ENCODE assay signal across 8 mouse cellular contexts in genomic region chr9:65460732-65461442, GRCm38 (mm10). TPM values are rescaled to one million over a fixed set of nuclear protein-coding genes. Genes with fewer than 3 reads are reported as not detected.
DNase-seq lines count a peak whose midpoint lies in the region; ATAC-seq and TF ChIP-seq lines count a peak whose summit lies in the region.

Spg21 (plus strand) TSS chr9:65460947.

- WGBS in forebrain, embryonic 12.5 days: under 1% methylated on average over 53 of the region's 53 CpGs
- WGBS in heart, postnatal 0 days: under 1% methylated on average over 53 of the region's 53 CpGs
- under 1% methylated on average over 53 of the region's 53 CpGs for WGBS in liver, embryonic 16.5 days (ENCODE audit: insufficient replicate concordance)
- 0% methylated on average over 52 of the region's 53 CpGs for WGBS in neural tube, embryonic 13.5 days

- in situ Hi-C loops in CH12.LX (cut with MboI; ENCODE audit: low pct_ligation_motif_present, low pct_unique_long_range_greater_than_20kb, low sequenced_read_pairs): no loop called here

- peaks cover 5 to 21% of the 10 kb centered on the region in 2 experiments for H3K4me1 ChIP-seq in CH12.LX (ENCODE audit: control insufficient read depth in 1 of 2, insufficient read depth in 2 of 2)
- H3K4me1 ChIP-seq in forebrain, embryonic 12.5 days: peaks cover 23% of the 10 kb centered on the region
- H3K4me1 ChIP-seq in heart, postnatal 0 days (ENCODE audit: control insufficient read depth, insufficient read depth): peaks cover 15% of the 10 kb centered on the region
- H3K4me1 ChIP-seq in liver, embryonic 16.5 days (ENCODE audit: control insufficient read depth, low read depth, low read length): peaks cover 23% of the 10 kb centered on the region
- H3K4me1 ChIP-seq in neural tube, embryonic 13.5 days (replicated peaks): peaks cover 30% of the 10 kb centered on the region
- H3K4me1 ChIP-seq in testis, adult 2 months (ENCODE audit: control insufficient read depth, insufficient read depth, low read length): peaks cover 11% of the 10 kb centered on the region

- peaks cover 10% of the 10 kb centered on the region for H3K79me2 ChIP-seq in CH12.LX (replicated peaks; ENCODE audit: control insufficient read depth, extremely low read depth, insufficient read depth, poor library complexity, severe bottlenecking)

- H3K36me3 ChIP-seq in CH12.LX (replicated peaks in 1 of 2; ENCODE audit: control insufficient read depth in 1 of 2, insufficient read depth in 1 of 2, low read length in 1 of 2): peaks cover 8 to 22% of the 10 kb centered on the region in 2 experiments
- peaks cover 8% of the 10 kb centered on the region for H3K36me3 ChIP-seq in forebrain, embryonic 12.5 days (replicated peaks)
- peaks cover under 1% of the 10 kb centered on the region; the same call in 1 of the 2 replicates for H3K36me3 ChIP-seq in heart, postnatal 0 days (replicated peaks; ENCODE audit: control insufficient read depth, insufficient read depth, low read length)
- H3K36me3 ChIP-seq in liver, embryonic 16.5 days (ENCODE audit: control insufficient read depth, insufficient read depth): peaks cover 3% of the 10 kb centered on the region; the same call in 1 of the 2 replicates
- H3K36me3 ChIP-seq in neural tube, embryonic 13.5 days: peaks cover 9% of the 10 kb centered on the region
- no peaks in the 10 kb centered on the region for H3K36me3 ChIP-seq in testis, adult 2 months (ENCODE audit: control insufficient read depth, insufficient read depth, low read length)

- dilution Hi-C loops in CH12.LX (cut with MboI; ENCODE audit: extremely low pct_ligation_motif_present, extremely low pct_unique_long_range_greater_than_20kb, low sequenced_read_pairs): no loop called here

- DNase-seq in CH12.LX (ENCODE audit: extremely low read depth): peak; percentile 89
- DNase-seq in c-Kit-positive CD71-positive TER-119-negative erythroid progenitor cells, embryonic 14.5 days (ENCODE audit: low read depth): peak; percentile 83
- peak; percentile 88 for DNase-seq in heart, postnatal 0 days (ENCODE audit: low spot score)
- DNase-seq in kidney, postnatal 4 days: peak; percentile 99

- no peaks in the 10 kb centered on the region for H3K27me3 ChIP-seq in CH12.LX (replicated peaks)
- H3K27me3 ChIP-seq in forebrain, embryonic 12.5 days: no peaks in the 10 kb centered on the region
- no peaks in the 10 kb centered on the region for H3K27me3 ChIP-seq in heart, postnatal 0 days (ENCODE audit: control insufficient read depth, insufficient read depth, low read length)
- no peaks in the 10 kb centered on the region for H3K27me3 ChIP-seq in liver, embryonic 16.5 days (ENCODE audit: control insufficient read depth, insufficient read depth, low read depth, low read length)
- H3K27me3 ChIP-seq in neural tube, embryonic 13.5 days: no peaks in the 10 kb centered on the region
- no peaks in the 10 kb centered on the region for H3K27me3 ChIP-seq in testis, adult 2 months (ENCODE audit: control insufficient read depth, insufficient read depth, low read length)

- H3K4me3 ChIP-seq in CH12.LX (replicated peaks in 1 of 3; ENCODE audit: low read depth in 2 of 3, low read length in 2 of 3, poor library complexity in 1 of 3): peak within 1 kb of the TSS; percentile 82 to 95 (median 90)
- peak within 1 kb of the TSS; percentile 87 for H3K4me3 ChIP-seq in forebrain, embryonic 12.5 days (replicated peaks)
- peak within 1 kb of the TSS; percentile 80 for H3K4me3 ChIP-seq in heart, postnatal 0 days (ENCODE audit: low read depth, low read length)
- peak within 1 kb of the TSS; percentile 72 for H3K4me3 ChIP-seq in liver, embryonic 16.5 days (ENCODE audit: low read depth, low read length)
- peak within 1 kb of the TSS; percentile 68 for H3K4me3 ChIP-seq in neural tube, embryonic 13.5 days
- peak within 1 kb of the TSS; percentile 94 for H3K4me3 ChIP-seq in testis, adult 2 months (ENCODE audit: control insufficient read depth, low read depth, low read length)

- peak within 1 kb of the TSS; percentile 26; the same call in 1 of the 2 replicates for H3K27ac ChIP-seq in CH12.LX (ENCODE audit: insufficient read depth, low read depth)
- peak within 1 kb of the TSS; percentile 83 for H3K27ac ChIP-seq in forebrain, embryonic 12.5 days
- peak within 1 kb of the TSS; percentile 59 for H3K27ac ChIP-seq in heart, postnatal 0 days (ENCODE audit: low read depth)
- peak within 1 kb of the TSS; percentile 78 for H3K27ac ChIP-seq in liver, embryonic 16.5 days (ENCODE audit: low read length)
- H3K27ac ChIP-seq in neural tube, embryonic 13.5 days (replicated peaks): peak within 1 kb of the TSS; percentile 93
- H3K27ac ChIP-seq in testis, adult 2 months (ENCODE audit: control insufficient read depth, insufficient read depth, low read depth, low read length): peak within 1 kb of the TSS; percentile 55; the same call in 1 of the 2 replicates

- H3K4me2 ChIP-seq in CH12.LX (ENCODE audit: insufficient read depth, low read depth, poor library complexity, severe bottlenecking): peak within 1 kb of the TSS; percentile 86
- peak within 1 kb of the TSS; percentile 64 for H3K4me2 ChIP-seq in forebrain, embryonic 12.5 days
- H3K4me2 ChIP-seq in heart, postnatal 0 days (ENCODE audit: low read depth, low read length): peak within 1 kb of the TSS; percentile 70
- H3K4me2 ChIP-seq in liver, embryonic 16.5 days (ENCODE audit: low read depth, low read length): peak within 1 kb of the TSS; percentile 75
- H3K4me2 ChIP-seq in neural tube, embryonic 13.5 days: peak within 1 kb of the TSS; percentile 77

- TF ChIP-seq RAD21 in CH12.LX (IDR thresholded peaks at IDR 0.05; ENCODE audit: low read depth, low read length): no peak

- peak; percentile 75 for TF ChIP-seq POLR2A in CH12.LX (IDR thresholded peaks at IDR 0.05; ENCODE audit: low read depth, low read length)
- TF ChIP-seq POLR2A in testis, adult 2 months (IDR thresholded peaks at IDR 0.05; ENCODE audit: control insufficient read depth, low read depth, low read length): peak; percentile 48

- peak within 1 kb of the TSS; percentile 60 for H3K9ac ChIP-seq in CH12.LX (ENCODE audit: insufficient read depth, low read depth)
- peak within 1 kb of the TSS; percentile 89 for H3K9ac ChIP-seq in forebrain, embryonic 12.5 days
- H3K9ac ChIP-seq in heart, postnatal 0 days (replicated peaks; ENCODE audit: low read depth, low read length): peak within 1 kb of the TSS; percentile 64
- H3K9ac ChIP-seq in liver, embryonic 16.5 days (ENCODE audit: low read depth, low read length): peak within 1 kb of the TSS; percentile 70
- H3K9ac ChIP-seq in neural tube, embryonic 13.5 days: peak within 1 kb of the TSS; percentile 84

- TF ChIP-seq EP300 in CH12.LX (IDR thresholded peaks at IDR 0.05; ENCODE audit: low read length): no peak
- no peak for TF ChIP-seq EP300 in heart, postnatal 0 days (IDR thresholded peaks at IDR 0.05; ENCODE audit: low read depth)

- ATAC-seq in forebrain, embryonic 12.5 days (ENCODE audit: low FRiP score): peak; percentile 98
- peak; percentile 98 for ATAC-seq in heart, postnatal 0 days (ENCODE audit: insufficient read depth, low read depth)
- peak; percentile 89 for ATAC-seq in liver, embryonic 16.5 days (ENCODE audit: low read depth)
- peak; percentile 98 for ATAC-seq in neural tube, embryonic 13.5 days (ENCODE audit: low read depth)

- H3K9me3 ChIP-seq in CH12.LX (replicated peaks; ENCODE audit: low read length): peaks cover 5% of the 10 kb centered on the region
- no peaks in the 10 kb centered on the region for H3K9me3 ChIP-seq in forebrain, embryonic 12.5 days
- no peaks in the 10 kb centered on the region for H3K9me3 ChIP-seq in heart, postnatal 0 days (replicated peaks; ENCODE audit: control insufficient read depth, low read length)
- no peaks in the 10 kb centered on the region for H3K9me3 ChIP-seq in liver, embryonic 16.5 days (replicated peaks; ENCODE audit: control insufficient read depth, low read length)
- no peaks in the 10 kb centered on the region for H3K9me3 ChIP-seq in neural tube, embryonic 13.5 days

- no peak for TF ChIP-seq CTCF in CH12.LX (conservative IDR thresholded peaks at IDR 0.05 in 1 of 2, IDR thresholded peaks at IDR 0.05 in 1 of 2; ENCODE audit: low read depth in 2 of 2, low read length in 2 of 2)
- TF ChIP-seq CTCF in heart, postnatal 0 days (IDR thresholded peaks at IDR 0.05; ENCODE audit: low read depth): no peak
- no peak for TF ChIP-seq CTCF in testis, adult 2 months (IDR thresholded peaks at IDR 0.05; ENCODE audit: control insufficient read depth, insufficient read depth, insufficient replicate concordance, low read depth, low read length)

TF ChIP-seq in CH12.LX, 34 proteins besides CTCF, POLR2A, EP300 and RAD21 (continues in another document):
- TF ChIP-seq MXI1 (IDR thresholded peaks at IDR 0.05; ENCODE audit: low read depth, low read length) (peak; percentile 92), TCF12 (IDR thresholded peaks at IDR 0.05; ENCODE audit: low read depth, low read length) (peak; percentile 68; the same call in 1 of the 2 replicates), UBTF (IDR thresholded peaks at IDR 0.05; ENCODE audit: low read depth, low read length) (no peak), MAX (IDR thresholded peaks at IDR 0.05; ENCODE audit: low read length) (peak; percentile 55; the same call in 1 of the 2 replicates), POLR2AphosphoS2 (IDR thresholded peaks at IDR 0.05; ENCODE audit: low read depth, low read length) (no peak), BHLHE40 (IDR thresholded peaks at IDR 0.05; ENCODE audit: low read depth, low read length) (peak; percentile 92), TBP (conservative IDR thresholded peaks at IDR 0.05; ENCODE audit: low read depth, low read length) (no peak), KAT2A (IDR thresholded peaks at IDR 0.05; ENCODE audit: insufficient replicate concordance, low read length) (no peak), NELFE (IDR thresholded peaks at IDR 0.05; ENCODE audit: low read depth, low read length) (peak; percentile 70; the same call in 1 of the 2 replicates), ELF1 (IDR thresholded peaks at IDR 0.05; ENCODE audit: low read depth, low read length) (peak; percentile 99), HCFC1 (IDR thresholded peaks at IDR 0.05; ENCODE audit: low read depth, low read length) (0 out of 2 replicates have a peak, but pooled peaks have one; percentile 40), SMC3 (IDR thresholded peaks at IDR 0.05; ENCODE audit: low read depth, low read length) (no peak), NRF1 (IDR thresholded peaks at IDR 0.05; ENCODE audit: low read depth, low read length) (peak; percentile 58)

RNA-seq across cellular contexts. Expression of gene Spg21, which starts in this region (rescaled TPM):
- total RNA-seq in CH12.LX (2012; rRNA removed) (40.4 and 43.2 TPM in 2 replicates), CH12.LX (2014; rRNA removed) (131 and 136 TPM in 2 replicates)
- 43.4 and 48.9 TPM in 2 replicates for polyA plus RNA-seq in CH12.LX (2012; ENCODE audit: insufficient read length, low read depth)
- 116 and 118 TPM in 2 replicates for polyA plus RNA-seq in forebrain, embryonic 12.5 days (2016; fragmentation: Nextera tagmentation; extraction: Ambion mirVana)
- 43.2 and 52.4 TPM in 2 replicates for total RNA-seq in heart, postnatal 0 days (2014; rRNA removed; ENCODE audit: low replicate concordance)
- 41.3 and 44.7 TPM in 2 replicates for polyA plus RNA-seq in heart, postnatal 0 days (2015; fragmentation: Nextera tagmentation; extraction: Ambion mirVana)
- 24.6 and 26.7 TPM in 2 replicates for polyA plus RNA-seq in liver, embryonic 16.5 days (2015; fragmentation: Nextera tagmentation; extraction: Ambion mirVana)
- 138 and 143 TPM in 2 replicates for polyA plus RNA-seq in neural tube, embryonic 13.5 days (2015; fragmentation: Nextera tagmentation; extraction: Ambion mirVana)
- 10.1 and 10.8 TPM in 2 replicates for polyA plus RNA-seq in testis, adult 2 months (2012; rRNA removed)

Comparison
In these comparisons a context has a peak if more than half of its experiments do, and no peak if none do; other contexts are left out.
1. Peak in every context shown above with its lines: DNase-seq, ATAC-seq, H3K4me3 ChIP-seq and H3K27ac ChIP-seq.
2. H3K27ac ChIP-seq: peak in every context shown above with its lines; median percentile 93 in neural tube, embryonic 13.5 days; 83 in forebrain, embryonic 12.5 days; 78 in liver, embryonic 16.5 days; 59 in heart, postnatal 0 days; 55 in testis, adult 2 months; 26 in CH12.LX.